Mouse (Mus musculus) gastrocnemius, postnatal 14 days (tissue): Measurements from ENCODE around the gene Gm20828. TPM values are rescaled to one million over a fixed set of nuclear protein-coding genes. Genes with fewer than 3 reads are reported as not detected.
"Not testable (repeated sequence)": the region's sequence is repeated elsewhere in the genome, so short reads cannot be mapped to it uniquely, and the experiment has no call there.

Source experiments
- DNase-seq: peaks from one replicate; pipeline ENCODE4 v3.0.0; 2021; ENCODE audit warnings: mixed read lengths
- intact Hi-C: fragments of 180-260 bp; cut with DNase I; formaldehyde crosslinking; loops from one replicate; pipeline ENCODE4 v1.15.1; 2025; ENCODE audit warnings: low total_unique reads
- long read RNA-seq, 2 experiments: library from polyadenylated mRNA; stranded (forward); transcript quantifications; one replicate each; pipeline ENCODE4 v2.0.0; 2021
- total RNA-seq, 2 experiments: library from RNA; stranded (reverse); gene quantifications; 2 replicates each; pipeline ENCODE4 v1.2.3; 2021

Gene Gm20828
- not detected for total RNA-seq
- long read RNA-seq, experiment 1, result 0 reads
- long read RNA-seq, experiment 2, result 0 reads

DNA sequence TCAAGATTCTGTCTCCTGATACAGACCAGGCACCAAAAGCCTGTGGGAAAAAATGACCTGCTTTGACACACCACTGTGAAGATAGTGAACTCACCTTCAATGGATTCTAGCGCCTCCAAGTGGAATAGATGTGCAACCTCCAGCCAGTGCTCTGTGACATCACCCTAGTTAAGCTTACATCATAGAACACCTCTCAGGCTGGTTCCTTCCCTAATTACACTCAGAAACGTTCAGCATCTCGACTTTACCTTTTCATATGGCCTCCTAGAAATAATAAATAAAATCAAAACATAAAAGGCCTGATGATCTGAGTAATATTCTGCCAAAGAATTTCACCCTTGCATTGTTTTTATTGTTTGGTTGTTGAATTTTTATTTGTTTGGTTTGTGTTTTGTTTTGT, at the start of gene Gm20828:
Gene Gm20828, minus strand, starts transcription at position 101 of the 400 bp plus-strand sequence.
- DNase-seq, intact Hi-C loops: not testable (repeated sequence)
